Comparison of ENCODE assay signal across 19 mouse cellular contexts in genomic region chr7:114080250-114080649, GRCm38 (mm10). TPM values are rescaled to one million over a fixed set of nuclear protein-coding genes. Genes with fewer than 3 reads are reported as not detected.
DNase-seq lines count a peak whose midpoint lies in the region; ATAC-seq and TF ChIP-seq lines count a peak whose summit lies in the region.
"Had no signal": no experiment of that assay in that cellular context is flagged by ENCODE, and none has a peak within 500 bp of the region (broad histone marks: within the 10 kb centered on the region; RNA-seq: fewer than 3 reads in every experiment).

No protein-coding gene starts in this region.

- peak; percentile 61; the same call in 1 of the 2 replicates for ATAC-seq in liver, embryonic 14.5 days (ENCODE audit: insufficient read depth)
- ATAC-seq: forebrain, embryonic 15.5 days had no signal

- TF ChIP-seq POLR2A in embryonic fibroblast, embryonic 13.5 days (IDR thresholded peaks at IDR 0.05; ENCODE audit: low read depth, low read length): no peak

- no peaks in the 10 kb centered on the region for H3K9me3 ChIP-seq in liver, embryonic 14.5 days (ENCODE audit: control insufficient read depth, low read length)
- H3K9me3 ChIP-seq: embryonic facial prominence, embryonic 15.5 days; forebrain, embryonic 15.5 days; heart, embryonic 13.5 days; hindbrain, embryonic 10.5 days had no signal

- peak; percentile 22; the same call in 1 of the 2 replicates for TF ChIP-seq EP300 in liver, embryonic 14.5 days (IDR thresholded peaks at IDR 0.05; ENCODE audit: low read depth)

- WGBS in liver, embryonic 14.5 days (ENCODE audit: insufficient replicate concordance): 32% methylated on average over 5 of the region's 5 CpGs

- no peak for TF ChIP-seq CTCF in layer of hippocampus, adult 2 months (conservative IDR thresholded peaks at IDR 0.05)
- TF ChIP-seq CTCF in embryonic fibroblast, embryonic 13.5 days (IDR thresholded peaks at IDR 0.05; ENCODE audit: borderline replicate concordance, insufficient read depth, low read length): no peak
- no peak for TF ChIP-seq CTCF in liver, embryonic 14.5 days (IDR thresholded peaks at IDR 0.05; ENCODE audit: low read depth)

- H3K36me3 ChIP-seq in liver, embryonic 14.5 days (replicated peaks; ENCODE audit: control insufficient read depth, insufficient read depth, low read depth): no peaks in the 10 kb centered on the region
- H3K36me3 ChIP-seq: embryonic facial prominence, embryonic 15.5 days; forebrain, embryonic 15.5 days had no signal

- H3K4me1 ChIP-seq in embryonic fibroblast, embryonic 13.5 days (ENCODE audit: control insufficient read depth, insufficient read depth, low read length): peaks cover 12% of the 10 kb centered on the region
- H3K4me1 ChIP-seq in liver, embryonic 14.5 days (replicated peaks; ENCODE audit: control insufficient read depth in 2 of 2, insufficient read depth in 2 of 2, low read length in 1 of 2): peaks cover 6 to 36% of the 10 kb centered on the region in 2 experiments
- H3K4me1 ChIP-seq: forebrain, embryonic 15.5 days; hindbrain, embryonic 10.5 days had no signal

- no peak for DNase-seq in layer of hippocampus, adult 2 months (ENCODE audit: low spot score in 2 of 2)
- no peak for DNase-seq in layer of hippocampus, adult 9-10 months (ENCODE audit: low spot score)
- peak in 1 of 3 experiments; percentile 26 for DNase-seq in liver, embryonic 14.5 days (ENCODE audit: low read depth in 3 of 3, low spot score in 3 of 3)
- no peak for DNase-seq in spleen, postnatal 36 days (ENCODE audit: low spot score in 2 of 2)
- no peak for DNase-seq in right cerebral cortex, postnatal 36 days (ENCODE audit: low spot score in 2 of 2)
- DNase-seq: adrenal gland, adult 8-10 months; adrenal gland, postnatal 36 days; cerebellum, adult 11 months; cerebellum, adult 8-10 months; cerebellum, postnatal 14 days; embryo, embryonic 11 days; gastrocnemius, postnatal 10 days; heart, adult 18-20 months had no signal

- H3K9ac ChIP-seq in liver, embryonic 14.5 days (replicated peaks): no peak overlapping the region
- H3K9ac ChIP-seq: embryonic facial prominence, embryonic 15.5 days; forebrain, embryonic 15.5 days; heart, embryonic 13.5 days; hindbrain, embryonic 14.5 days had no signal

- 0 out of 2 replicates have a peak overlapping the region, but pooled peaks have one; percentile 32 for H3K27ac ChIP-seq in layer of hippocampus, adult 2 months
- 0 out of 2 replicates have a peak overlapping the region, but pooled peaks have one; percentile 94 for H3K27ac ChIP-seq in embryonic fibroblast, embryonic 13.5 days (ENCODE audit: insufficient read depth, low read length)
- no peak overlapping the region for H3K27ac ChIP-seq in liver, embryonic 14.5 days
- H3K27ac ChIP-seq: embryonic facial prominence, embryonic 15.5 days; forebrain, embryonic 15.5 days; heart, embryonic 13.5 days; hindbrain, embryonic 10.5 days; hindbrain, embryonic 14.5 days had no signal

- no peaks in the 10 kb centered on the region for H3K27me3 ChIP-seq in liver, embryonic 14.5 days (ENCODE audit: control insufficient read depth, insufficient read depth, low read length)
- H3K27me3 ChIP-seq: embryonic facial prominence, embryonic 15.5 days; forebrain, embryonic 15.5 days; heart, embryonic 13.5 days had no signal

- H3K4me3 ChIP-seq in layer of hippocampus, adult 2 months: no peak overlapping the region
- no peak overlapping the region for H3K4me3 ChIP-seq in embryonic fibroblast, embryonic 13.5 days (ENCODE audit: insufficient read depth, low read length)
- H3K4me3 ChIP-seq in liver, embryonic 14.5 days (ENCODE audit: insufficient read depth in 1 of 2, low read depth in 2 of 2, low read length in 2 of 2): no peak overlapping the region
- H3K4me3 ChIP-seq: embryonic facial prominence, embryonic 15.5 days; forebrain, embryonic 15.5 days; heart, embryonic 13.5 days; hindbrain, embryonic 10.5 days had no signal

- no peak overlapping the region for H3K4me2 ChIP-seq in liver, embryonic 14.5 days (ENCODE audit: low read depth)
- H3K4me2 ChIP-seq: embryonic facial prominence, embryonic 15.5 days; forebrain, embryonic 15.5 days; heart, embryonic 13.5 days; hindbrain, embryonic 14.5 days had no signal

RNA-seq across cellular contexts. Expression of gene Rras2, which starts 37.3 kb away (rescaled TPM):
- 10 to 100 TPM; 26.0 to 27.6 TPM for total RNA-seq in layer of hippocampus, adult 2 months (2021)
- polyA plus RNA-seq in embryonic fibroblast, embryonic 13.5 days (2011; ENCODE audit: insufficient read length, low read depth, missing spikeins): 56.6 and 84.6 TPM in 2 replicates
- 4.5 and 5.3 TPM in 2 replicates for polyA plus RNA-seq in liver, embryonic 14.5 days (2012; rRNA removed)
- polyA plus RNA-seq in liver, embryonic 14.5 days (2014; fragmentation: Nextera tagmentation; extraction: Ambion mirVana): 7.9 and 8.2 TPM in 2 replicates
